Mouse (Mus musculus): ENCODE data around the gene Nms. TPM values are rescaled to one million over a fixed set of nuclear protein-coding genes. Genes with fewer than 3 reads are reported as not detected.

The Nms gene
- not detected for total RNA-seq (2022)

GRCm38 (mm10) chr1:38938849-38939248, at the start of gene Nms:
Gene Nms (plus strand): TSS chr1:38939149.
- no peak for DNase-seq (ENCODE audit: low spot score in 2 of 2)

GRCm38 (mm10) chr1:38891444-38891843, 47.5 kb upstream of the Nms start:
- DNase-seq (ENCODE audit: low spot score in 2 of 2), result no peak

GRCm38 (mm10) chr1:38893081-38893480, 45.9 kb upstream of the Nms start:
- no peak for DNase-seq (ENCODE audit: low spot score in 2 of 2)

GRCm38 (mm10) chr1:38897431-38898248, 41.3 kb upstream of the Nms start, which contains the start of gene Chst10:
Gene Chst10 (minus strand): TSS chr1:38898161.
- DNase-seq (ENCODE audit: low spot score in 2 of 2), result peak; percentile 60 to 76

- no peak for DNase-seq (ENCODE audit: low spot score in 2 of 2)
Measured at GRCm38 (mm10) chr1:38902571-38902970, 36.4 kb upstream of the Nms start.

- no peak for DNase-seq (ENCODE audit: low spot score in 2 of 2)
Measured at GRCm38 (mm10) chr1:38903985-38904384, 35.0 kb upstream of the Nms start.

- no peak for DNase-seq (ENCODE audit: low spot score in 2 of 2)
Measured at GRCm38 (mm10) chr1:38928996-38929395, 10.0 kb upstream of the Nms start.

GRCm38 (mm10) chr1:38929468-38929867, 9.5 kb upstream of the Nms start:
- peak; percentile 17 to 25 for DNase-seq (ENCODE audit: low spot score in 2 of 2)

- DNase-seq (ENCODE audit: low spot score in 2 of 2), result peak; percentile 30 to 32
Measured at GRCm38 (mm10) chr1:38930767-38931166, 8.2 kb upstream of the Nms start.

- no peak for DNase-seq (ENCODE audit: low spot score in 2 of 2)
Measured at GRCm38 (mm10) chr1:38934668-38935067, 4.3 kb upstream of the Nms start.

- peak in 1 of 2 experiments; percentile 12 for DNase-seq (ENCODE audit: low spot score in 2 of 2)
Measured at GRCm38 (mm10) chr1:38936780-38937179, 2.2 kb upstream of the Nms start.

GRCm38 (mm10) chr1:38939608-38940007, 659 bp downstream of the Nms start:
- DNase-seq (ENCODE audit: low spot score in 2 of 2), result no peak

- DNase-seq (ENCODE audit: low spot score in 2 of 2), result no peak
Measured at GRCm38 (mm10) chr1:38956457-38956856, 17.5 kb downstream of the Nms start.

- no peak for DNase-seq (ENCODE audit: low spot score in 2 of 2)
Measured at GRCm38 (mm10) chr1:38969116-38969515, 30.2 kb downstream of the Nms start.

- DNase-seq (ENCODE audit: low spot score in 2 of 2), result no peak
Measured at GRCm38 (mm10) chr1:38971712-38972111, 32.8 kb downstream of the Nms start.

GRCm38 (mm10) chr1:38972986-38973592, 34.1 kb downstream of the Nms start:
- DNase-seq (ENCODE audit: low spot score in 2 of 2), result no peak

GRCm38 (mm10) chr1:38979953-38980352, 41.0 kb downstream of the Nms start:
- no peak for DNase-seq (ENCODE audit: low spot score in 2 of 2)

- no peak for DNase-seq (ENCODE audit: low spot score in 2 of 2)
Measured at GRCm38 (mm10) chr1:38983870-38984269, 44.9 kb downstream of the Nms start.

- no peak for DNase-seq (ENCODE audit: low spot score in 2 of 2)
Measured at GRCm38 (mm10) chr1:38985308-38985707, 46.4 kb downstream of the Nms start, which contains the start of gene Pdcl3. Gene Pdcl3 (plus strand): TSS chr1:38985608.

- DNase-seq (ENCODE audit: low spot score in 2 of 2), result peak; percentile 94 to 95
Measured at GRCm38 (mm10) chr1:38987080-38987864, 48.3 kb downstream of the Nms start.

GRCm38 (mm10) chr1:38987865-38988211, 48.9 kb downstream of the Nms start:
- no peak for DNase-seq (ENCODE audit: low spot score in 2 of 2)

- DNase-seq (ENCODE audit: low spot score in 2 of 2), result no peak
Measured at GRCm38 (mm10) chr1:38988357-38988756, 49.4 kb downstream of the Nms start.
